Mouse (Mus musculus): ENCODE results near the gene Cacna1d.

DNA sequence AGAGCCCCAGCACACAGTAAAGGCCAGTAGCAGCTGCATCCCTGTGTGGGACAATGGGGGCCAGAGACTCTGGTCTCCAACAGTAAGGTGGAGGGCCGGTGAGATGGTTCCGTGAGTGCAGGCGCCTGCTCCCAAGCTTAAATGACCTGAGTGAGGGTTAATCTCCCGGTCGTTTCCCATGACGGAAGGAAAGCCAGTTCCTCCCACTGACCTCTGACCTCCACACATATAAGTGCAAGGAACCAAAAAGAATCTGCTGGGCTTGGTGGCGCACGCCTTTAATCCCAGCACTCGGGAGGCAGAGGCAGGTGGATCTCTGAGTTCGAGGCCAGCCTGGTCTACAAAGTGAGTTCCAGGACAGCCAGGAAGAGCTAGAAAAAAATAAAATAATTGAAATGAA lies 37.1 kb upstream of the Cacna1d start:
- no peak for TF ChIP-seq CTCF (IDR thresholded peaks at IDR 0.05; ENCODE audit: low read depth)
- no peak for TF ChIP-seq EP300 (IDR thresholded peaks at IDR 0.05; ENCODE audit: low read depth)

Measured in heart, postnatal 0 days (tissue).